Mouse (Mus musculus) kidney, embryonic 15.5 days (tissue): ENCODE measurements at regions not wholly inside any gene's neighbourhood (a gene's known extent, or its start where the extent isn't known, plus 50 kb on each side); places are given as distances from the start of the nearest gene placed in this dataset.

Source experiments
- ATAC-seq: fragments of 200-750 bp; cut with Nextera tagmentation; replicated peaks from 2 replicates; pipeline ENCODE4 v1.8.0; 2017; ENCODE audit warnings: moderate TSS enrichment; ENCODE audit not compliant: low FRiP score
- H3K27ac ChIP-seq: fragments of 300-500 bp; sonication (generic); 2 replicates; pipeline ENCODE4 v1.5.1; 2015; ENCODE audit warnings: mild to moderate bottlenecking, inconsistent platforms
- H3K27me3 ChIP-seq: fragments of 300-500 bp; sonication (generic); 2 replicates; pipeline ENCODE4 v1.6.1; 2015; ENCODE audit warnings: inconsistent platforms
- H3K36me3 ChIP-seq: fragments of 300-500 bp; sonication (generic); 2 replicates; pipeline ENCODE4 v1.6.1; 2015; ENCODE audit warnings: inconsistent platforms
- H3K4me1 ChIP-seq: fragments of 300-500 bp; sonication (generic); 2 replicates; pipeline ENCODE4 v1.6.1; 2015; ENCODE audit warnings: inconsistent platforms
- H3K4me2 ChIP-seq: fragments of 300-500 bp; sonication (generic); 2 replicates; pipeline ENCODE4 v1.6.1; 2015; ENCODE audit warnings: moderate library complexity, mild to moderate bottlenecking, inconsistent platforms
- H3K4me3 ChIP-seq: fragments of 300-500 bp; sonication (generic); replicated peaks from 2 replicates; pipeline ENCODE4 v1.5.1; 2015; ENCODE audit warnings: mild to moderate bottlenecking, inconsistent platforms
- H3K9ac ChIP-seq: fragments of 300-500 bp; sonication (generic); 2 replicates; pipeline ENCODE4 v1.6.1; 2015; ENCODE audit warnings: mild to moderate bottlenecking, inconsistent platforms
- H3K9me3 ChIP-seq: fragments of 300-500 bp; sonication (generic); replicated peaks from 2 replicates; pipeline ENCODE4 v1.6.1; 2016; ENCODE audit warnings: inconsistent platforms
- whole genome bisulfite sequencing: fragments of 180-500 bp; shearing (Covaris S2); methylation state at CpG from one replicate; pipeline ENCODE4 v1.1.7; 2015; ENCODE audit warnings: mixed read lengths; 5-methylcytosine and 5-hydroxymethylcytosine counted together

DNA sequence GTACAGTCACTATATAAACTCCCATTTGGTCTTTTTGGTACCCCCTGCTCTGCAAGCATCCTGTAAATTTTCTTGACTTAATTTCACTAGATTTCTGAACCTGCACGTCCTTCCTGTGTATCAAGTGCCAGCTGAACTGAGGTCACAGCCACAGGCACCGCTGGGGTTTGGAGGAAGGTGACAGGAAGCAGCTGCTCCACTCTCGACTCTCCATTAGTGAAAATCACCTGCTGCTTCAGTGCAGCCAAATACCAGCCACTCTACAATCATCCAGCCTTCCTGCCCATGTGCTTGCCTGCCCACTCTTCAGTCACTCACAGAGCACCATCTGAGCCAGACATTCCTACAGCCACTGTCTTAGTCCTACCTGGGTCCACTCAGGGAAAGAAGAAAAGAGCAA is 364.3 kb upstream of the 2610301B20Rik start:
- no peaks in the 10 kb centered on the region for H3K27me3 ChIP-seq
- no peak overlapping the region for H3K9ac ChIP-seq
- ATAC-seq = no peak
- no peak overlapping the region for H3K4me3 ChIP-seq
- no peak overlapping the region for H3K4me2 ChIP-seq
- no peaks in the 10 kb centered on the region for H3K36me3 ChIP-seq
- no peaks in the 10 kb centered on the region for H3K9me3 ChIP-seq
- H3K4me1 ChIP-seq = no peaks in the 10 kb centered on the region
- no peak overlapping the region for H3K27ac ChIP-seq
- 22% methylated on average over 3 of the region's 3 CpGs for WGBS

DNA sequence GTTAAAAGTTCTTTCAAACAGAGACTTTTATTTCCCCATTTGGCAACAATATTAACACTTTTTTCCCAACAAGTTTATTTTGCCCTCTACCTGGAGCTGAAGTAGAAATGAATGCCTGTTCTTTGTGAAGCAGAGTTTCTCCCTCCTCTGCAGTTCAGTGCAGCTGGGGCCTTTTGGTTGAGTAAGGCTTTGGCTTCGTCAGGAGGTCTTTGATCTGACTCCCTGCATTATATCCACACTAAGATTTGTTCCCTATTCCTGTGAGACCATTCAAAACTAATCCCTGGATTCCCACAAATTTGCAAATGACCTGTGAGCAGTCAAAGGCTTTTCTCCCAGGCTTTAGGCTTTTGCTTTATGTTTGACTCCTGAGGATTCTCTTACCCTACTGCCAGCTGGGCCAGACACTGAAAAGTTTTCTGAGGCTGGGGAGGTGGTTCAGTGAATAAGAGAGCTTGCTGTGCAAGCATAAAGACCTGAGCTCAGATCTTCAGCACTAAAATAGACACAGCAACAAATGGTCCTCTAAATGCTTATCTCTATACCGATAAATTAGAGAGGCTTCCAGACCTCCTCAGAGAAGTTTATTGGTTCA is 323.5 kb upstream of the 2610301B20Rik start:
- H3K36me3 ChIP-seq = no peaks in the 10 kb centered on the region
- H3K27me3 ChIP-seq = no peaks in the 10 kb centered on the region
- H3K4me2 ChIP-seq = no peak overlapping the region
- ATAC-seq = no peak
- H3K4me1 ChIP-seq = no peaks in the 10 kb centered on the region
- H3K9ac ChIP-seq = no peak overlapping the region
- 58% methylated on average over 2 of the region's 2 CpGs for WGBS
- H3K4me3 ChIP-seq = no peak overlapping the region
- H3K27ac ChIP-seq = no peak overlapping the region
- no peaks in the 10 kb centered on the region for H3K9me3 ChIP-seq

DNA sequence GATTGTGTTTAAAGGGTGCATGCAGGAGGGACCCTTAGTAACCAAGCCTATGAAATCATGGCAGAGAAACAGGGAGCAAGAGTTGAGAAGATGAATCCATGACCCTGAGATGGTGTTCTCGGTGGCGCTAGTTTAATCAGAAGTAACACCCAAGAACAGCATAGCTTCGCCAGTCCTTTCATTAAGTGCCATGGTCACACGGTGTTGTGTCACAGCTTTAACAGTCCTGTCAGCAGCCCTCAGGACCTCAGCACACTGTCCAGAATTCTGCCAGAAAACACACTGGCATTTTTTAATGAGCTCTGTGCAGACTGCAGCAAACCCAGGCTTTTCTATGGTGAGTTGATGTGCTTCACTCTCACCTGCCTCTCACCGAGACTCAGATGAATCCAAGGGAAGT is 320.6 kb upstream of the 2610301B20Rik start:
- no peaks in the 10 kb centered on the region for H3K36me3 ChIP-seq
- H3K4me2 ChIP-seq = no peak overlapping the region
- WGBS = 90% methylated on average over 5 of the region's 5 CpGs
- H3K27ac ChIP-seq = no peak overlapping the region
- no peaks in the 10 kb centered on the region for H3K27me3 ChIP-seq
- H3K4me1 ChIP-seq = no peaks in the 10 kb centered on the region
- no peak overlapping the region for H3K4me3 ChIP-seq
- no peak overlapping the region for H3K9ac ChIP-seq
- no peak for ATAC-seq
- H3K9me3 ChIP-seq = no peaks in the 10 kb centered on the region

DNA sequence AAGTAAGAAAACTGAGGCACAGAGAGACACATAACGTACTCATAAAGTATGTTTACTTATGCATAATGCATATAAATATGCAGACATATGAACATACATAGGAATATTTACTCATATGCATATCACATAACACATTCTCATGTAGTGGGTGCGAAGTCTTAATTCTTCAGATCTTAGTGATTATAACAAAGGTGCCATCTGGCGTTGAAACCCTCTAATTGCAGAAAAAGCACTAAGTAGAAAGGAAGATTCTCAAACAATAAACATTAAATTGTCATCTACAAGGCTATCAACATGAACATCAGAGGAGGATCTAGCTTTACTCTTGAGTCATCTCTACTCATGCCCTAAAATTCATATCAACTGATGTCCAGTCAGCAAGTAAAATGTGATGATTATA is 314.2 kb upstream of the 2610301B20Rik start:
- no peaks in the 10 kb centered on the region for H3K4me1 ChIP-seq
- no peaks in the 10 kb centered on the region for H3K36me3 ChIP-seq
- no peak overlapping the region for H3K27ac ChIP-seq
- H3K27me3 ChIP-seq = no peaks in the 10 kb centered on the region
- no peak overlapping the region for H3K9ac ChIP-seq
- WGBS = 83% methylated on average over 3 of the region's 3 CpGs
- no peaks in the 10 kb centered on the region for H3K9me3 ChIP-seq
- ATAC-seq = no peak
- H3K4me2 ChIP-seq = no peak overlapping the region
- no peak overlapping the region for H3K4me3 ChIP-seq

DNA sequence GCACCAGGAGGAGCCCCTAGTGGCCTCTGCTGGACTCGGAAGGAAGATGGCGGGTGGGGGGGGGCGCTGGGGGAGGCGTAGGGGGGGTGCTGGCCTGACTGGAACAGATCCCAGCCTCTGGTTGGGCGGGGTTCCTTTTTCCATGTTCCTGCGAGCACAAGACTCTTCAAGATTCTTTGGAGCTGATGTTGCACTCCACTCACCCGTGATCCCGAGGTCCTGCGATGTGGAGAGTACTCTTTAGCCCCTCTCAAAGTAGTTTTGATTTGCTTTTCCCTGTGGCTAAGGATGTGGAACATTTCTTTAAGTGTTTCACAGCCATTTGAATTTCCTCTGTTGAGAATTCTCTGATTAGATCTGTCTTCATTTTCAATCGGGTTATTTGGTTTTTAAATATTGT is 269.8 kb upstream of the 2610301B20Rik start:
- Histone ChIP-seq H3K4me3 (no peak overlapping the region), H3K9me3 (no peaks in the 10 kb centered on the region), H3K9ac (no peak overlapping the region), H3K27ac (no peak overlapping the region), H3K27me3 (no peaks in the 10 kb centered on the region), H3K4me2 (no peak overlapping the region), H3K36me3 (no peaks in the 10 kb centered on the region), H3K4me1 (no peaks in the 10 kb centered on the region)
- ATAC-seq = no peak
- 91% methylated on average over 10 of the region's 10 CpGs for WGBS

DNA sequence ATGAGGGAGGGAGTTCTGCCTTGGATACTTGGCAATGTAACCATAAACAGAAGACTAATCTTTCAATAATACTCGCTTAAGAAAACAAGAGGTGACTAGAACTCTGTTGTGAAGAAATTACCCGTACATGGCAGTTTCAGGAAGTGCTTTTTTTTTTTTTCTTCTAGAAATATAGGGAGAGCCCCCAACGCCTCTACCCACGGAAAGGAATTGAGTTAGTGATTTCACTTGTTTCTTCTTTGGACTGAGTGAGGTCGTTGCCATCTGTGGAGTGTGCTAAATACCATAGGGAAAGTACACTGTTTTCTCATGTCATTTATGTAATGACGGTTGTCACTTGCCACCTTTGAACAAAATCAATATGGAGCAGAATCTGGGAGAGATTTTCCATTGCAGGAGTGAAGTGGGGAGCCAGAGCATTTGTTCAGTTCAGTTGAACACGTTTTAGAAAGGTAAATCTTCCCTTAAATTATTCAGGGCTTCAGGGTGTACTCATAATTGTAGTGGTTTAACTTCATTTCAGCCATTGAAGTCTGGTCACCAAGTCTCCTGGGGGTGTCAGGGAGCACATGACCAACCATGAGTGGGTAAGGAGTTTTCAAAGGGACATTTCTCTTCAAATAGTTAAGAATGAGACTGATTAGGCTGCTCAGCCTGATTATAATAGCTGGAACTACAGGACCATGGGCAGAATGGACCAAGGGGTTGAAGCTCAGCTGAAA is 266.3 kb upstream of the 2610301B20Rik start:
- 75% methylated on average over 7 of the region's 7 CpGs for WGBS
- no peak overlapping the region for H3K4me2 ChIP-seq
- ATAC-seq = no peak

DNA sequence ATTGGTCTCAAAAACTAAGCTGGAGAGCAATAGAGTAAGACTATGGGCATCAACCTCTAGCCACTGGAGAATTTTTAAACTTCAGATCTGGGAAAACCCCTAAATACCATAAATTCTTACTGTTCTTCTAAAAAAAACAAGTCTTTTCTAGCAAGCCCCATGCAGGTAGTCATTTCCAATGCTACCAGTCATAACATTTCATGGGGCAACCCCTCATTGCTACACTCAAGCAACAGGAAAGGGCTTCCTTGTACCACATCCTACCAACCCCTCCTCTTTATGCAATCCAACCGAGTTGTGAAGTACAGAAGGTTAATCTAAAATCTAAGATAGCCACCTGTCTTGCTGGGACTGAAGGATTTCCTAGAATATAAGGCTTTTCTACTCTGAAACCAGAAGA is 263.5 kb upstream of the 2610301B20Rik start:
- Histone ChIP-seq H3K27me3 (no peaks in the 10 kb centered on the region), H3K36me3 (no peaks in the 10 kb centered on the region), H3K4me2 (no peak overlapping the region), H3K27ac (no peak overlapping the region), H3K4me1 (no peaks in the 10 kb centered on the region), H3K4me3 (no peak overlapping the region), H3K9me3 (no peaks in the 10 kb centered on the region), H3K9ac (no peak overlapping the region)
- ATAC-seq = no peak
- 71% methylated on average over 1 of the region's 1 CpGs for WGBS

More for the DNA sequence above, 266.3 kb upstream of the 2610301B20Rik start:
- Histone ChIP-seq H3K36me3 (no peaks in the 10 kb centered on the region), H3K9ac (no peak overlapping the region), H3K27ac (no peak overlapping the region), H3K27me3 (no peaks in the 10 kb centered on the region), H3K9me3 (no peaks in the 10 kb centered on the region), H3K4me1 (no peaks in the 10 kb centered on the region), H3K4me3 (no peak overlapping the region)
